Mouse (Mus musculus): ENCODE results near the gene Ghsr.

GRCm38 (mm10) chr3:27338437-27338836 lies 32.7 kb upstream of the Ghsr start:
- TF ChIP-seq CTCF (IDR thresholded peaks at IDR 0.05; ENCODE audit: borderline replicate concordance, insufficient read depth, low read depth, low read length): no peak
- TF ChIP-seq POLR2A (IDR thresholded peaks at IDR 0.05; ENCODE audit: borderline replicate concordance, insufficient read depth, low read length): no peak

Measured in cerebellum, adult 2 months (tissue).